Mouse (Mus musculus) megakaryocyte, embryonic 14.5 days (primary cell): Measurements from ENCODE around the gene Ylpm1.

Source experiments
- FLI1 ChIP-seq: IDR thresholded peaks from 2 replicates; pipeline ENCODE4 v1.6.1; 2012; ENCODE audit warnings: low read length, inconsistent platforms, mixed read lengths
- GATA1 ChIP-seq: IDR thresholded peaks from 3 replicates; pipeline ENCODE4 v1.6.1; 2012; ENCODE audit warnings: mixed read lengths, low read length, inconsistent platforms, borderline replicate concordance

DNA sequence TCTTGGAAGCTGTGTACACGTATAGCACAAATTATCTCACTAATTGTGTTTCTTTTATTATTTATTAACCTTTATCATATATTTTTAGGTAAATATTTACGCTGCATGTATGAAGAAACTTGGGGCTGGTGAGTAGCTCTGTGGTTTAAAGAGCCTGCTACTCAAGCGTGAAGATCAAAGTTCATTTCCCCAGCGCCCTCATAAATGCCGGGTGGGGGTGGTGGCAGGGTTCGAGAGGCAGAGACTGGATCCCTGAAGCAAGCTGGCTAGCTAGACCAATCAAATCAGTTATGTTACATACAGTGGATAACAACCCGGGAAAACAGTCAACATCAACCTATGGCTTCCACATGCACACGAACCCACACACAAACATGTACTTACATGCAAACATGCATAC is 107.0 kb downstream of the Ylpm1 start:
- TF ChIP-seq GATA1 (no peak), FLI1 (no peak)
